15 mouse cellular contexts compared by ENCODE assay signal in genomic region chr16:28476651-28477050, GRCm38 (mm10).
"Had no signal": no experiment of that assay in that cellular context is flagged by ENCODE, and none has a peak within 500 bp of the region (broad histone marks: within the 10 kb centered on the region; RNA-seq: fewer than 3 reads in every experiment).

No protein-coding gene starts in this region.

- DNase-seq: gastrocnemius, postnatal 14 days; gastrocnemius, postnatal 36 days; heart, adult 11 months; heart, adult 2 months; heart, postnatal 14 days; heart, postnatal 36 days; kidney, adult 11 months; kidney, adult 2 months; kidney, adult 9 months; kidney, postnatal 14 days; kidney, postnatal 36 days; layer of hippocampus, adult 9-11 months; layer of hippocampus, postnatal 36 days; left cerebral cortex, postnatal 4 days; lung, adult 18-20 months had no signal
